Mouse (Mus musculus): ENCODE measurements at regions not wholly inside any gene's neighbourhood (a gene's known extent, or its start where the extent isn't known, plus 50 kb on each side); places are given as distances from the start of the nearest gene placed in this dataset.

- TF ChIP-seq CTCF (IDR thresholded peaks at IDR 0.05; ENCODE audit: low read depth): no peak
- no peak for TF ChIP-seq EP300 (optimal IDR thresholded peaks at IDR 0.05)
- 43% methylated on average over 2 of the region's 2 CpGs for WGBS
- DNase-seq (ENCODE audit: low spot score) (no peak), ATAC-seq (ENCODE audit: low FRiP score, low TSS enrichment) (peak; percentile 69)
- Histone ChIP-seq H3K27ac (replicated peaks) (no peak overlapping the region), H3K4me2 (replicated peaks; ENCODE audit: low read depth) (no peak overlapping the region), H3K4me3 (ENCODE audit: low read depth, low read length) (no peak overlapping the region), H3K27me3 (ENCODE audit: control insufficient read depth, insufficient read depth, low read length) (no peaks in the 10 kb centered on the region), H3K4me1 (replicated peaks; ENCODE audit: control insufficient read depth, insufficient read depth) (no peaks in the 10 kb centered on the region), H3K9me3 (ENCODE audit: control insufficient read depth, low read length) (peaks cover 36% of the 10 kb centered on the region), H3K9ac (ENCODE audit: low read length) (no peak overlapping the region), H3K36me3 (ENCODE audit: control insufficient read depth, insufficient read depth, low read length) (no peaks in the 10 kb centered on the region)
These were observed 116.9 kb upstream of the Vmn1r2 start for GRCm38 (mm10) chr4:3049972-3050846.

GRCm38 (mm10) chr4:3050847-3051135 is 116.3 kb upstream of the Vmn1r2 start:
- H3K9me3 ChIP-seq (ENCODE audit: control insufficient read depth, low read length): peaks cover 37% of the 10 kb centered on the region
- no peaks in the 10 kb centered on the region for H3K36me3 ChIP-seq (ENCODE audit: control insufficient read depth, insufficient read depth, low read length)
- H3K4me2 ChIP-seq (replicated peaks; ENCODE audit: low read depth): no peak overlapping the region
- H3K27ac ChIP-seq (replicated peaks): no peak overlapping the region
- no peak overlapping the region for H3K9ac ChIP-seq (ENCODE audit: low read length)
- no peak overlapping the region for H3K4me3 ChIP-seq (ENCODE audit: low read depth, low read length)
- ATAC-seq (ENCODE audit: low FRiP score, low TSS enrichment): no peak
- no peaks in the 10 kb centered on the region for H3K4me1 ChIP-seq (replicated peaks; ENCODE audit: control insufficient read depth, insufficient read depth)
- no peak for DNase-seq (ENCODE audit: low spot score)
- TF ChIP-seq EP300 (optimal IDR thresholded peaks at IDR 0.05): no peak
- TF ChIP-seq CTCF (IDR thresholded peaks at IDR 0.05; ENCODE audit: low read depth): no peak
- H3K27me3 ChIP-seq (ENCODE audit: control insufficient read depth, insufficient read depth, low read length): no peaks in the 10 kb centered on the region
- 74% methylated on average over 3 of the region's 3 CpGs for WGBS

DNA sequence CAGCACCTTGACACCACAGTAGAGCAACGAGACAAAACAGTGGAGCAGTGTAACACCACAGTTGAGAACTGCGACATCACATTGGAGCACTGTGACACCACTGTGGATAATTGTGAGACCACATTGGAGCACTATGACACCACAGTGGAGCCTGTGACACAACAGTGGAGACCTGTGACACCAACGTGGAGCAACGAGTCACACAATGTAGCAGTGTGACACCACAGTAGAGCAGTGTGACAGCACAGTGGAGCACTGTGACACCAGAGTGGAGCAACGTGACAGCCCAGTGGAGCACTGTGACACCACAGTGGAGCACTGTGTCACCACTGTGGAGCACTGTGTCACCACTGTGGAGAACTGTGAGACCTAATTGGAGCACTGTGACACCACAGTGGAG is 115.9 kb upstream of the Vmn1r2 start:
- DNase-seq (ENCODE audit: low spot score): no peak
- Histone ChIP-seq H3K36me3 (ENCODE audit: control insufficient read depth, insufficient read depth, low read length) (no peaks in the 10 kb centered on the region), H3K9ac (ENCODE audit: low read length) (no peak overlapping the region), H3K4me3 (ENCODE audit: low read depth, low read length) (no peak overlapping the region), H3K27me3 (ENCODE audit: control insufficient read depth, insufficient read depth, low read length) (no peaks in the 10 kb centered on the region), H3K4me1 (replicated peaks; ENCODE audit: control insufficient read depth, insufficient read depth) (no peaks in the 10 kb centered on the region), H3K4me2 (replicated peaks; ENCODE audit: low read depth) (no peak overlapping the region), H3K27ac (replicated peaks) (no peak overlapping the region), H3K9me3 (ENCODE audit: control insufficient read depth, low read length) (peaks cover 41% of the 10 kb centered on the region)
- peak; percentile 14 for ATAC-seq (ENCODE audit: low FRiP score, low TSS enrichment)
- 63% methylated on average over 5 of the region's 5 CpGs for WGBS
- TF ChIP-seq EP300 (optimal IDR thresholded peaks at IDR 0.05): no peak
- TF ChIP-seq CTCF (IDR thresholded peaks at IDR 0.05; ENCODE audit: low read depth): no peak

DNA sequence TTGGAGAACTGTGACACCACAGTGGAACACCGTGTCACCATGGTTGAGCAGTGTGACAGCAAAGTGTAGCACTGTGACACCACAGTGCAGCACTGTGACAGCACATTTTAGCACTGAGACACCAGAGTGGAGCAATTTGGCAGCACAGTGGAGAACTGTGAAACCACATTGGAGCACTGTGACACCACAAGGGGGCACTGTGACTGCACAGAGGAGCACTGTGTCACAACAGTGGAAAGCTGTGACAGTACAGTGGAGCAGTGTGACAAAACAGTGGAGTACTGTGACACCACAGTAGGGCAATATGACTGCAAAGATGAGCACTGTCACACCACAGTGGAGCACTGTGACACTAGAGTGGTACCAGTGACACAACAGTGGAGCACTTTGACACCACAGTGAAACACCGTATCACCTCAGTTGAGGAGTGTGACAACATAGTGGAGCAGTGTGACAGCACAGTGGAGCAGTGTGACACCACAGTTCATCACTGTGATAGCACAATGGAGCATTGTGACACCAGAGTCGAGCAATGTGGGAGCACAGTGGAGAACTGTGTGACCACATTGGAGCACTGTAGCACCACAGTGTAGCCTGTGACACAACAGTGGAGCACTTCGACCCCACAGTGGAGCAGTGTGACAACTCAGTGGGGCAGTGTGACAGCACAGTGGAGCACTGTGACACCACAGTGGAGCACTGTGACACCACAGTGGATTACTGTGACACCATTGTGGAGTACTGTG is 114.6 kb upstream of the Vmn1r2 start:
- H3K9ac ChIP-seq (ENCODE audit: low read length): no peak overlapping the region
- H3K27me3 ChIP-seq (ENCODE audit: control insufficient read depth, insufficient read depth, low read length): no peaks in the 10 kb centered on the region
- TF ChIP-seq CTCF (IDR thresholded peaks at IDR 0.05; ENCODE audit: low read depth) (peak; percentile 43; the same call in 1 of the 2 replicates), EP300 (optimal IDR thresholded peaks at IDR 0.05) (no peak)
- H3K4me1 ChIP-seq (replicated peaks; ENCODE audit: control insufficient read depth, insufficient read depth): no peaks in the 10 kb centered on the region
- no peak overlapping the region for H3K4me2 ChIP-seq (replicated peaks; ENCODE audit: low read depth)
- DNase-seq (ENCODE audit: low spot score): no peak
- no peaks in the 10 kb centered on the region for H3K36me3 ChIP-seq (ENCODE audit: control insufficient read depth, insufficient read depth, low read length)
- no peak overlapping the region for H3K27ac ChIP-seq (replicated peaks)
- WGBS: 82% methylated on average over 4 of the region's 4 CpGs
- 0 out of 2 replicates have a peak, but pooled peaks have one; percentile 36 for ATAC-seq (ENCODE audit: low FRiP score, low TSS enrichment)
- peaks cover 41% of the 10 kb centered on the region for H3K9me3 ChIP-seq (ENCODE audit: control insufficient read depth, low read length)
- H3K4me3 ChIP-seq (ENCODE audit: low read depth, low read length): no peak overlapping the region

GRCm38 (mm10) chr4:3053060-3053406 is 114.1 kb upstream of the Vmn1r2 start:
- ATAC-seq (ENCODE audit: low FRiP score, low TSS enrichment): no peak; the same call in 1 of the 2 replicates
- TF ChIP-seq CTCF (IDR thresholded peaks at IDR 0.05; ENCODE audit: low read depth) (no peak), EP300 (optimal IDR thresholded peaks at IDR 0.05) (no peak)
- H3K4me2 ChIP-seq (replicated peaks; ENCODE audit: low read depth): no peak overlapping the region

More at GRCm38 (mm10) chr4:3053060-3053406, 114.1 kb upstream of the Vmn1r2 start:
- Histone ChIP-seq H3K27me3 (ENCODE audit: control insufficient read depth, insufficient read depth, low read length) (no peaks in the 10 kb centered on the region), H3K4me3 (ENCODE audit: low read depth, low read length) (no peak overlapping the region), H3K9me3 (ENCODE audit: control insufficient read depth, low read length) (peaks cover 41% of the 10 kb centered on the region), H3K4me1 (replicated peaks; ENCODE audit: control insufficient read depth, insufficient read depth) (no peaks in the 10 kb centered on the region), H3K9ac (ENCODE audit: low read length) (no peak overlapping the region), H3K27ac (replicated peaks) (no peak overlapping the region), H3K36me3 (ENCODE audit: control insufficient read depth, insufficient read depth, low read length) (no peaks in the 10 kb centered on the region)
- WGBS: 60% methylated on average over 4 of the region's 4 CpGs
- no peak for DNase-seq (ENCODE audit: low spot score)

All from stomach, postnatal 0 days (tissue).